Mouse (Mus musculus) limb, embryonic 11.5 days (tissue): ENCODE results near the gene Hk1. TPM values are rescaled to one million over a fixed set of nuclear protein-coding genes. Genes with fewer than 3 reads are reported as not detected.
"Not testable (repeated sequence)": the region's sequence is repeated elsewhere in the genome, so short reads cannot be mapped to it uniquely, and the experiment has no call there.

Experiments
- ATAC-seq: fragments of 200-750 bp; cut with Nextera tagmentation; 2 replicates; pipeline ENCODE4 v1.8.0; 2017; ENCODE audit warnings: low read depth; ENCODE audit not compliant: insufficient number of reproducible peaks, low FRiP score, low TSS enrichment
- DNase-seq: peaks from one replicate; pipeline ENCODE4 v3.0.0-alpha.2; 2015; ENCODE audit warnings: low spot score
- H3K27ac ChIP-seq: fragments of 300-500 bp; sonication (generic); replicated peaks from 2 replicates; pipeline ENCODE4 v1.5.1; 2014; ENCODE audit warnings: low read depth, mild to moderate bottlenecking, low read length
- H3K27me3 ChIP-seq: fragments of 300-500 bp; sonication (generic); 2 replicates; pipeline ENCODE4 v1.6.1; 2014; ENCODE audit warnings: mild to moderate bottlenecking, low read length, mixed read lengths; ENCODE audit not compliant: control insufficient read depth, insufficient read depth
- H3K36me3 ChIP-seq: fragments of 300-500 bp; sonication (generic); 2 replicates; pipeline ENCODE4 v1.6.1; 2014; ENCODE audit warnings: mild to moderate bottlenecking, low read length, moderate library complexity, mixed read lengths; ENCODE audit not compliant: control insufficient read depth, insufficient read depth
- H3K4me1 ChIP-seq: fragments of 300-500 bp; sonication (generic); 2 replicates; pipeline ENCODE4 v1.6.1; 2014; ENCODE audit warnings: low read length, mixed read lengths; ENCODE audit not compliant: control insufficient read depth, insufficient read depth
- H3K4me2 ChIP-seq: fragments of 300-500 bp; sonication (generic); 2 replicates; pipeline ENCODE4 v1.6.1; 2014; ENCODE audit warnings: low read depth, mild to moderate bottlenecking, moderate library complexity; ENCODE audit not compliant: severe bottlenecking
- H3K4me3 ChIP-seq: fragments of 300-500 bp; sonication (generic); 2 replicates; pipeline ENCODE4 v1.5.1; 2014; ENCODE audit warnings: low read depth, low read length
- H3K9ac ChIP-seq: fragments of 300-500 bp; sonication (generic); 2 replicates; pipeline ENCODE4 v1.6.1; 2014; ENCODE audit warnings: mild to moderate bottlenecking, low read length
- H3K9me3 ChIP-seq: fragments of 300-500 bp; sonication (generic); 2 replicates; pipeline ENCODE4 v1.6.1; 2016; ENCODE audit warnings: low read length; ENCODE audit not compliant: control insufficient read depth
- WGBS: fragments of 180-500 bp; shearing (Covaris S2); extraction: QIAGEN DNeasy Blood & Tissue Kit; methylation state at CpG from one replicate; pipeline ENCODE4 v1.1.7; 2014; 5-methylcytosine and 5-hydroxymethylcytosine counted together
- polyA plus RNA-seq: library from polyadenylated mRNA; unstranded; fragments of >200 nt; fragmentation: Nextera tagmentation; extraction: Ambion mirVana; gene quantifications from 2 replicates; pipeline ENCODE4 v1.2.1, GENCODE M21; 2014

Gene Hk1
- polyA plus RNA-seq, 1 experiment from 2014 or later = 22.4 TPM

GRCm38 (mm10) chr10:62331296-62331695 is 48.4 kb downstream of the Hk1 start:
- no peaks in the 10 kb centered on the region for H3K27me3 ChIP-seq
- no peak overlapping the region for H3K4me2 ChIP-seq
- no peak overlapping the region for H3K27ac ChIP-seq
- no peak overlapping the region for H3K9ac ChIP-seq
- DNase-seq (no peak), ATAC-seq (no peak)
- WGBS = 89% methylated on average over 9 of the region's 9 CpGs
- no peaks in the 10 kb centered on the region for H3K9me3 ChIP-seq
- peaks cover 3% of the 10 kb centered on the region for H3K4me1 ChIP-seq
- no peaks in the 10 kb centered on the region for H3K36me3 ChIP-seq
- no peak overlapping the region for H3K4me3 ChIP-seq

GRCm38 (mm10) chr10:62329846-62330245 is 49.9 kb downstream of the Hk1 start:
- no peaks in the 10 kb centered on the region for H3K36me3 ChIP-seq
- no peak overlapping the region for H3K4me3 ChIP-seq
- no peaks in the 10 kb centered on the region for H3K9me3 ChIP-seq
- ATAC-seq (no peak), DNase-seq (no peak)
- H3K27me3 ChIP-seq = no peaks in the 10 kb centered on the region
- 80% methylated on average over 7 of the region's 7 CpGs for WGBS
- no peak overlapping the region for H3K4me2 ChIP-seq
- H3K9ac ChIP-seq = no peak overlapping the region
- no peak overlapping the region for H3K27ac ChIP-seq
- H3K4me1 ChIP-seq = no peaks in the 10 kb centered on the region; the same call in 1 of the 2 replicates

GRCm38 (mm10) chr10:62328886-62329412 is 50.8 kb downstream of the Hk1 start:
- no peaks in the 10 kb centered on the region for H3K27me3 ChIP-seq
- DNase-seq (no peak), ATAC-seq (no peak)
- H3K9ac ChIP-seq = no peak overlapping the region
- no peaks in the 10 kb centered on the region for H3K36me3 ChIP-seq
- no peaks in the 10 kb centered on the region; the same call in 1 of the 2 replicates for H3K4me1 ChIP-seq
- H3K4me2 ChIP-seq = no peak overlapping the region
- H3K27ac ChIP-seq = no peak overlapping the region
- no peaks in the 10 kb centered on the region for H3K9me3 ChIP-seq
- 90% methylated on average over 10 of the region's 10 CpGs for WGBS
- no peak overlapping the region for H3K4me3 ChIP-seq

DNA sequence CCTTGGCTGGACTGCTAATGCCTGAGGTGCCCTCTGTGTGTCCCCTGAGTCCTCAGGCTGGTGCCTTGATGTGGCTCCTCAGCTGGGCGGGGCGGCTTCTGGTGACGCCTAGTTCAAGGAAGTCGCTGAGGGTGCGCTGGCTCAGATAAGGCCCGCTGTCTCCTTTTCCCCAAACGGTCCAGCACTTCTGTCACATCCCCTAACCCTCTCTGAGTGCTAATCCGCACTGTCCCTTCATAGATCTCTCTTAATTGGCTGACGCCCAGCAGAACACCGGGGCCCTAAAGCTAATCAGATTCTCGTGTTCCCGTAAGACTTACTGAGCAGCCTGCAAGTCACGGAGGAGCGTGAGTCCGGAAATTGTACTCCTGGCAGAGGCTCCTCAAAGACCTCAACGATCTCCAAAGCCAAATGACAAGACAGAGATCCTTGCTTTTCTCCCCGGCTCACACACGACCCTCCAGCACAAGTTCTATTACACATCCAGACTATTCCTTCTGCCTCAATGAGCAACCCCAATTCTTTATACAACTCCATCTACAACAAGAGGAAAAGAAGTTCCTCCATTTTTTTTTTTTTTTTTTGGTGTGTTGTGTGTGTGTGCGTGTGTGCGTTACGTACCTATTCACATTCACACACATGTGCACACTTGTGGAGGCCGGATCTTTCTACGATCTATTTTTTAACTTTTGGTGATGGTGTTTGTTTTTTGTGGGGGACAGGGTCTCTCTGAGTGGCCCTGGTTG is 52.0 kb downstream of the Hk1 start:
- Histone ChIP-seq H3K27me3 (no peaks in the 10 kb centered on the region), H3K4me1 (no peaks in the 10 kb centered on the region; the same call in 1 of the 2 replicates), H3K9me3 (no peaks in the 10 kb centered on the region), H3K36me3 (no peaks in the 10 kb centered on the region), H3K4me2 (no peak overlapping the region), H3K4me3 (no peak overlapping the region), H3K27ac (no peak overlapping the region), H3K9ac (no peak overlapping the region)
- ATAC-seq (no peak), DNase-seq (no peak)
- WGBS = 54% methylated on average over 23 of the region's 23 CpGs

DNA sequence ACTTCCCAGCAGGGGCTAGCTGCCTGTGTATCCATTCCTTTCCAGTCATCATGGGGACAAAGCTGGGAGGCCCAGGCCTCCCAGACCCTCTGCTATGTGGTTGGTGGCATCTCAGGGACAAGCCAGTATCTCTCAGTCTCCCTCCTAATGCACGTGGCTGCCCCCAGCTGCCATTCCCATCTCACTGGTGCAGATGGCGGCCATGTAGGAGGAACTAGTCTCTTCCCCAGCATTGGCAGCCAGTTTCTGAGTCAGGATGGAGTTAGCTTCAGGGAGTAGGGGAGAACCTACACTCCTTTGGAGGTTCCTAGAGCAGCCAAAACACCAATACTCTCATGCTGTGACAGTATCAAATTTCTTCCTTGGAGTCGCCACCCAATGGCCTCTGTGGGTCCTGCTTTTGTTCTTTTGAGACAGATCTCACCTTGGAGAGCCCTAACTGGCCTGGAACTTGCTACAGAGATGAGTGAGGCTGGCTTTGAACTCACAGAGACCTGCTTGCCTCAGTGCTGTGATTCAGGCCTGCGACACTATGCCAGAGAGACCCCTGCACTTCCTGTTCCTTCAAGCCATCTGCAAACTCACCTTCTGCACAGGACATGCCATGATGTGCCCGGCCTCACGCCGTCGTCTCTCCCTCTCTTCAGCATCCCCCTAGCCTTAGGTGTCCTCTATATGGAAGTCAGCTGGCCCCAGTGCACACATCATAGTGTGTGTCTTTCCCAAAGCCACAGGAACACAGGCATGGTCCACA is 52.7 kb downstream of the Hk1 start:
- H3K4me1 ChIP-seq = no peaks in the 10 kb centered on the region

DNA sequence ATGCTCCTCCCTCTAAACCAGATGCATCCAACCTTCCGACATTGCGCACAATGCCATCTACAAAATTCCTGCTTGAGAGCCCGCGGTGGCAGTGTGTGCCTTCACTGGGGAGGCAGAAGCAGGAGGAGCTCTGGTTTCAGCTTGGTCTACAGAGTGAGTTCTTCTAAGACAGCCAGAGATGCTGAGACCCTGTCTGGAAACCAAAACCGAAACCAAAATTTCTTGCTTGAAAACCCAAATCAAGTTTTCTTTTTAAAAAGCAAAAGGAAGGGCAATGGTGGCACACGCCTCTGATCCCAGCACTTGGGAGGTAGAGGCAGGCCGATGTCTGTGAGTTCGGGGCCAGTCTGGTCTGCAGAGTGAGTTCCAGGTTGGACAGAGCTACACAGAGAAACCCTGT is 53.7 kb downstream of the Hk1 start:
- no peaks in the 10 kb centered on the region for H3K9me3 ChIP-seq
- no peak for ATAC-seq
- no peaks in the 10 kb centered on the region for H3K36me3 ChIP-seq
- H3K4me2 ChIP-seq = no peak overlapping the region
- 96% methylated on average over 8 of the region's 8 CpGs for WGBS
- H3K9ac ChIP-seq = no peak overlapping the region
- no peak overlapping the region for H3K4me3 ChIP-seq
- no peaks in the 10 kb centered on the region for H3K27me3 ChIP-seq
- H3K4me1 ChIP-seq = no peaks in the 10 kb centered on the region
- DNase-seq = no peak
- H3K27ac ChIP-seq = no peak overlapping the region

More for the DNA sequence above, 52.7 kb downstream of the Hk1 start:
- Histone ChIP-seq H3K27ac (no peak overlapping the region), H3K9ac (no peak overlapping the region), H3K4me3 (no peak overlapping the region), H3K4me2 (no peak overlapping the region), H3K27me3 (no peaks in the 10 kb centered on the region), H3K36me3 (no peaks in the 10 kb centered on the region), H3K9me3 (no peaks in the 10 kb centered on the region)
- ATAC-seq (no peak), DNase-seq (no peak)
- 70% methylated on average over 8 of the region's 8 CpGs for WGBS

DNA sequence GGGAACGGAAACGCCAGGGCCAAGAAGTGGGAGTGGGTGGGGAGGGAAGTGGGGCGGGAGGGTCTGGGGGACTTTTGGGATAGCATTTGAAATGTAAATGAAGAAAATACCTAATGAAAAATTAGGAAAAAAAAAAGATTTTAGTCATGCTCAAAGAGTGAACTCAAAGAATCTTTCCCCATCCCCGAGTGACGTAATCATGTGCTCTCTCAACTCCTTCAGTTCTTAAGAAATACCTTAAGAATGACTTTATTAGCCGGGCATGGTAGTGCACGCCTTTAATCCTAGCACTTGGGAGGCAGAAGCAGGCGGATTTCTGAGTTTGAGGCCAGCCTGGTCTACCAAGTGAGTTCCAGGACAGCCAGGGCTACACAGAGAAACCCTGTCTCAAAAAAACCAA is 56.9 kb downstream of the Hk1 start:
- not testable (repeated sequence) for ATAC-seq, H3K4me1 ChIP-seq, H3K4me2 ChIP-seq, H3K9ac ChIP-seq, H3K27ac ChIP-seq, H3K36me3 ChIP-seq, DNase-seq, H3K27me3 ChIP-seq, H3K4me3 ChIP-seq, H3K9me3 ChIP-seq
- WGBS = 84% methylated on average over 8 of the region's 8 CpGs

DNA sequence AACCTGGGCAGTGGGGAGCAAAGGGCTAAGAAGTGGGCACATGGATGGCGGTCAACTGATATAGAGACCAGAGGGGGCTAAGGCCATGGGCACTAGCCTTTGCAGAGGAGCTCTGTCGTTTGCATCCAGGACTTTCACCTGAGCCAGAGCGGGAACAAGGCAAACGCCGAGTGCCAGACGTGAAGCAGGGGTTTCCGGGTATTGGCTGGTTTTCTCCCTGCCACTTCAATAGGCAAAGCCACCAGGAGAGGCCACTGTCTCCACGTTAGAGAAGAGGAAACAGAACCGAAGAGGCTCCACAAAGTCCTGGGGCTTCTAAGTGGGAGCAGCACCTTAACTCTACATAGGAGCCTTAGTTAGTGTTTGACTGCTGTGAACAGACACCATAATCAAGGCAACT is 58.3 kb downstream of the Hk1 start:
- Histone ChIP-seq H3K36me3 (no peaks in the 10 kb centered on the region), H3K27ac (no peak overlapping the region), H3K9me3 (no peaks in the 10 kb centered on the region), H3K4me3 (no peak overlapping the region), H3K4me1 (no peaks in the 10 kb centered on the region; the same call in 1 of the 2 replicates), H3K4me2 (no peak overlapping the region), H3K9ac (no peak overlapping the region), H3K27me3 (no peaks in the 10 kb centered on the region)
- 71% methylated on average over 9 of the region's 9 CpGs for WGBS
- ATAC-seq = no peak
- no peak for DNase-seq
